Mouse (Mus musculus) forebrain, embryonic 12.5 days (tissue): ENCODE data around the gene Itgal. TPM values are rescaled to one million over a fixed set of nuclear protein-coding genes. Genes with fewer than 3 reads are reported as not detected.
"Not testable (repeated sequence)": the region's sequence is repeated elsewhere in the genome, so short reads cannot be mapped to it uniquely, and the experiment has no call there.

Experiments
- ATAC-seq: fragments of 200-750 bp; cut with Nextera tagmentation; 2 replicates; pipeline ENCODE4 v1.8.0; 2017; ENCODE audit warnings: moderate TSS enrichment; ENCODE audit not compliant: low FRiP score
- H3K27ac ChIP-seq: fragments of 300-500 bp; sonication (generic); 2 replicates; pipeline ENCODE4 v1.5.1; 2016; ENCODE audit warnings: mild to moderate bottlenecking
- H3K27me3 ChIP-seq: fragments of 300-500 bp; sonication (generic); 2 replicates; pipeline ENCODE4 v1.6.1; 2016; ENCODE audit warnings: mild to moderate bottlenecking
- H3K36me3 ChIP-seq: fragments of 300-500 bp; sonication (generic); replicated peaks from 2 replicates; pipeline ENCODE4 v1.6.1; 2016; ENCODE audit warnings: mild to moderate bottlenecking
- H3K4me1 ChIP-seq: fragments of 300-500 bp; sonication (generic); 2 replicates; pipeline ENCODE4 v1.6.1; 2016
- H3K4me2 ChIP-seq: fragments of 300-500 bp; sonication (generic); 2 replicates; pipeline ENCODE4 v1.6.1; 2016; ENCODE audit warnings: mild to moderate bottlenecking, moderate library complexity
- H3K4me3 ChIP-seq: fragments of 300-500 bp; sonication (generic); replicated peaks from 2 replicates; pipeline ENCODE4 v1.5.1; 2016; ENCODE audit warnings: mild to moderate bottlenecking
- H3K9ac ChIP-seq: fragments of 300-500 bp; sonication (generic); 2 replicates; pipeline ENCODE4 v1.6.1; 2016; ENCODE audit warnings: mild to moderate bottlenecking
- H3K9me3 ChIP-seq: fragments of 300-500 bp; sonication (generic); 2 replicates; pipeline ENCODE4 v1.6.1; 2016
- WGBS: fragments of 180-500 bp; shearing (Covaris S2); methylation state at CpG from one replicate; pipeline ENCODE4 v1.1.7; 2016; 5-methylcytosine and 5-hydroxymethylcytosine counted together
- polyA plus RNA-seq: library from polyadenylated mRNA; unstranded; fragments of >200 nt; fragmentation: Nextera tagmentation; extraction: Ambion mirVana; gene quantifications from 2 replicates; pipeline ENCODE4 v1.2.1, GENCODE M21; 2016

The Itgal gene
- polyA plus RNA-seq = 0.26 and 0.47 TPM in 2 replicates

GRCm38 (mm10) chr7:127296098-127296497, at the start of gene Itgal:
Gene Itgal, plus strand, starts transcription at chr7:127296260.
- no peak within 1 kb of the TSS for H3K4me3 ChIP-seq
- H3K4me1 ChIP-seq = no peaks in the 10 kb centered on the region
- H3K27ac ChIP-seq = no peak within 1 kb of the TSS
- 87% methylated on average over 11 of the region's 11 CpGs for WGBS
- H3K4me2 ChIP-seq = no peak within 1 kb of the TSS
- no peaks in the 10 kb centered on the region for H3K9me3 ChIP-seq
- no peak within 1 kb of the TSS for H3K9ac ChIP-seq
- H3K27me3 ChIP-seq = peaks cover 2% of the 10 kb centered on the region; the same call in 1 of the 2 replicates
- ATAC-seq = no peak
- H3K36me3 ChIP-seq = no peaks in the 10 kb centered on the region

GRCm38 (mm10) chr7:127250511-127250910, 45.5 kb upstream of the Itgal start:
- not testable (repeated sequence) for H3K4me3 ChIP-seq, ATAC-seq, H3K27ac ChIP-seq, H3K9me3 ChIP-seq, H3K27me3 ChIP-seq, H3K4me2 ChIP-seq, H3K9ac ChIP-seq
- Histone ChIP-seq H3K4me1 (peaks cover 28% of the 10 kb centered on the region), H3K36me3 (peaks cover 34% of the 10 kb centered on the region)
- WGBS = 94% methylated on average over 8 of the region's 8 CpGs

GRCm38 (mm10) chr7:127252414-127252813, 43.6 kb upstream of the Itgal start:
- no peak overlapping the region for H3K4me2 ChIP-seq
- H3K4me3 ChIP-seq = no peak overlapping the region
- no peak for ATAC-seq
- H3K9me3 ChIP-seq = no peaks in the 10 kb centered on the region
- no peak overlapping the region for H3K27ac ChIP-seq
- H3K9ac ChIP-seq = no peak overlapping the region
- 88% methylated on average over 2 of the region's 2 CpGs for WGBS
- H3K36me3 ChIP-seq = peaks cover 40% of the 10 kb centered on the region
- H3K27me3 ChIP-seq = no peaks in the 10 kb centered on the region
- H3K4me1 ChIP-seq = peaks cover 15% of the 10 kb centered on the region

- ATAC-seq = no peak
- Histone ChIP-seq H3K9ac (peak overlapping the region; percentile 82), H3K27me3 (no peaks in the 10 kb centered on the region), H3K9me3 (no peaks in the 10 kb centered on the region), H3K36me3 (peaks cover 38% of the 10 kb centered on the region), H3K4me2 (peak overlapping the region; percentile 73), H3K4me1 (peaks cover 15% of the 10 kb centered on the region), H3K4me3 (peak overlapping the region; percentile 56), H3K27ac (no peak overlapping the region)
- WGBS = 83% methylated on average over 6 of the region's 6 CpGs
Measured at GRCm38 (mm10) chr7:127253341-127253740, 42.7 kb upstream of the Itgal start.

- Histone ChIP-seq H3K27ac (peak overlapping the region; percentile 92), H3K27me3 (no peaks in the 10 kb centered on the region), H3K4me2 (peak overlapping the region; percentile 73), H3K4me1 (peaks cover 18% of the 10 kb centered on the region), H3K9ac (peak overlapping the region; percentile 82), H3K36me3 (peaks cover 35% of the 10 kb centered on the region), H3K4me3 (peak overlapping the region; percentile 56), H3K9me3 (no peaks in the 10 kb centered on the region)
- WGBS = 1% methylated on average over 136 of the region's 136 CpGs
- peak; percentile 94 for ATAC-seq
Measured at GRCm38 (mm10) chr7:127253821-127254769, 42.0 kb upstream of the Itgal start.

GRCm38 (mm10) chr7:127255008-127255407, 41.1 kb upstream of the Itgal start:
- WGBS = 34% methylated on average over 4 of the region's 4 CpGs
- peak overlapping the region; percentile 73 for H3K4me2 ChIP-seq

GRCm38 (mm10) chr7:127255965-127256364, 40.1 kb upstream of the Itgal start:
- Histone ChIP-seq H3K36me3 (peaks cover 26% of the 10 kb centered on the region), H3K4me1 (peaks cover 30% of the 10 kb centered on the region), H3K9me3 (no peaks in the 10 kb centered on the region), H3K9ac (no peak overlapping the region), H3K27me3 (no peaks in the 10 kb centered on the region), H3K4me2 (no peak overlapping the region), H3K27ac (no peak overlapping the region), H3K4me3 (no peak overlapping the region)
- 89% methylated on average over 2 of the region's 2 CpGs for WGBS
- no peak for ATAC-seq

More at GRCm38 (mm10) chr7:127255008-127255407, 41.1 kb upstream of the Itgal start:
- no peaks in the 10 kb centered on the region for H3K9me3 ChIP-seq
- peak overlapping the region; percentile 92; the same call in 1 of the 2 replicates for H3K27ac ChIP-seq
- peaks cover 26% of the 10 kb centered on the region for H3K36me3 ChIP-seq
- no peaks in the 10 kb centered on the region for H3K27me3 ChIP-seq
- H3K9ac ChIP-seq = peak overlapping the region; percentile 82
- H3K4me1 ChIP-seq = peaks cover 27% of the 10 kb centered on the region
- no peak for ATAC-seq
- H3K4me3 ChIP-seq = peak overlapping the region; percentile 56

GRCm38 (mm10) chr7:127256518-127256917, 39.5 kb upstream of the Itgal start:
- no peak overlapping the region for H3K27ac ChIP-seq
- peaks cover 23% of the 10 kb centered on the region for H3K36me3 ChIP-seq
- H3K27me3 ChIP-seq = no peaks in the 10 kb centered on the region
- no peak for ATAC-seq
- H3K9ac ChIP-seq = no peak overlapping the region
- WGBS = 95% methylated on average over 5 of the region's 5 CpGs
- no peaks in the 10 kb centered on the region for H3K9me3 ChIP-seq
- no peak overlapping the region for H3K4me2 ChIP-seq
- peaks cover 34% of the 10 kb centered on the region for H3K4me1 ChIP-seq
- H3K4me3 ChIP-seq = no peak overlapping the region

GRCm38 (mm10) chr7:127259186-127259905, 36.7 kb upstream of the Itgal start:
- H3K4me1 ChIP-seq = peaks cover 29% of the 10 kb centered on the region
- no peaks in the 10 kb centered on the region for H3K9me3 ChIP-seq
- no peak for ATAC-seq
- peak overlapping the region; percentile 71 for H3K4me3 ChIP-seq
- H3K4me2 ChIP-seq = peak overlapping the region; percentile 86
- no peak overlapping the region for H3K27ac ChIP-seq
- H3K27me3 ChIP-seq = no peaks in the 10 kb centered on the region
- H3K36me3 ChIP-seq = peaks cover 23% of the 10 kb centered on the region
- WGBS = 78% methylated on average over 8 of the region's 8 CpGs
- H3K9ac ChIP-seq = peak overlapping the region; percentile 48

GRCm38 (mm10) chr7:127260309-127261111, 35.5 kb upstream of the Itgal start, which contains the start of gene Dctpp1:
Gene Dctpp1, minus strand, starts transcription at chr7:127260709.
- H3K4me2 ChIP-seq = peak within 1 kb of the TSS; percentile 86
- peak within 1 kb of the TSS; percentile 75 for H3K9ac ChIP-seq
- peaks cover 19% of the 10 kb centered on the region for H3K4me1 ChIP-seq
- peak; percentile 98 for ATAC-seq
- peaks cover 23% of the 10 kb centered on the region for H3K36me3 ChIP-seq
- peak within 1 kb of the TSS; percentile 71 for H3K4me3 ChIP-seq
- WGBS = under 1% methylated on average over 50 of the region's 50 CpGs
- no peaks in the 10 kb centered on the region for H3K27me3 ChIP-seq
- no peak within 1 kb of the TSS for H3K27ac ChIP-seq
- no peaks in the 10 kb centered on the region for H3K9me3 ChIP-seq

- no peak for ATAC-seq
- Histone ChIP-seq H3K4me1 (peaks cover 19% of the 10 kb centered on the region), H3K9ac (no peak overlapping the region), H3K36me3 (peaks cover 7% of the 10 kb centered on the region; the same call in 1 of the 2 replicates), H3K27ac (no peak overlapping the region), H3K9me3 (no peaks in the 10 kb centered on the region), H3K4me3 (no peak overlapping the region), H3K4me2 (no peak overlapping the region), H3K27me3 (no peaks in the 10 kb centered on the region)
- WGBS = 86% methylated on average over 10 of the region's 10 CpGs
Measured at GRCm38 (mm10) chr7:127262218-127262961, 33.7 kb upstream of the Itgal start.
